Mouse (Mus musculus): ENCODE measurements around the gene Rbfox3. TPM values are rescaled to one million over a fixed set of nuclear protein-coding genes. Genes with fewer than 3 reads are reported as not detected.
A peak's percentile ranks its signal among the peaks of the same experiment; 100 is the strongest.

Gene Rbfox3
- polyA plus RNA-seq, 1 experiment = 163 TPM

DNA sequence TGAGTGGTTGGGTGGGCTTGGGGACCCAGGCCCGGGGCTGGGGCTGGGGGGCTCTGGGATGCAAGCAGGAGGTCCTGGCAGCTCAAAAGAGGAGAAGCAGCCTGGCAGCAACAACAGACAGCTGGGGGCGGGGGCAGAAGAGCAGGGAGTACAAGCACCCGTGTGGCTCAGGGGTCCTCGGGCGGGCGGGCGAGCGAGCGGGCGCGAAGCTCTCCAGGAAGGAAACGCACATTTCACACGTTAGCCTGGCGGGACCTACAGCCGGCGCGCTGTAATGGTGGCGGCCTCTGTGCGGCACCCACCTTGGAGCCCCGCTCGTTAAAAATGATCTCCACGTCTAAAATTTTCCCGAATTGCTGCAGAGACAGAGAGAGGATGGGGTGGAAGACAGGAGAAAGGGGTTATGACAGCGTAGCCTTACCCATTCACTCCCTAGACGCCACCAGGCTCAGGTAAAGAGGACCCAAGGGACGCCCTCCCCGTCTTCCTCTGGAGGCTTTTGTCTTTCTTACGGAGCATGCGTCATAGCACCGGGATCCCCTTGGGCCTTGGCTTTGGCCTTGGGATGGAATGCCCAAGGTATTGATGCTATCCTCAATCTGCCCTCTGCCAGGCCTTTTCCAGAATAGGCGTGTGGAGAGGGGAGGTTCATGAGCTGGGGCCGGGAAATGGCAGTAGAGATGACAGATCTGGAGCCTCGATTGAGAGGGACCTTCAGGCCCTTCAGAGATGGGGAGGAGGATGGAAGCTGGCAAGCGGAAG, 407.8 kb downstream of the Rbfox3 start:
- H3K27ac ChIP-seq (ENCODE audit: insufficient read depth, low read length) = no peak overlapping the region
- peaks cover 46% of the 10 kb centered on the region for H3K4me1 ChIP-seq (ENCODE audit: control insufficient read depth, insufficient read depth, low read length)
- no peak overlapping the region for H3K4me3 ChIP-seq (replicated peaks; ENCODE audit: insufficient read depth, low read depth, low read length)
- DNase-seq = no peak
- WGBS = 42% methylated on average over 34 of the region's 34 CpGs
- H3K27me3 ChIP-seq (ENCODE audit: control insufficient read depth, insufficient read depth, low read length) = no peaks in the 10 kb centered on the region
- TF ChIP-seq POLR2A (IDR thresholded peaks at IDR 0.05; ENCODE audit: borderline replicate concordance, insufficient read depth, low read length) (no peak), CTCF (IDR thresholded peaks at IDR 0.05; ENCODE audit: borderline replicate concordance, insufficient read depth, low read depth, low read length) (no peak)

DNA sequence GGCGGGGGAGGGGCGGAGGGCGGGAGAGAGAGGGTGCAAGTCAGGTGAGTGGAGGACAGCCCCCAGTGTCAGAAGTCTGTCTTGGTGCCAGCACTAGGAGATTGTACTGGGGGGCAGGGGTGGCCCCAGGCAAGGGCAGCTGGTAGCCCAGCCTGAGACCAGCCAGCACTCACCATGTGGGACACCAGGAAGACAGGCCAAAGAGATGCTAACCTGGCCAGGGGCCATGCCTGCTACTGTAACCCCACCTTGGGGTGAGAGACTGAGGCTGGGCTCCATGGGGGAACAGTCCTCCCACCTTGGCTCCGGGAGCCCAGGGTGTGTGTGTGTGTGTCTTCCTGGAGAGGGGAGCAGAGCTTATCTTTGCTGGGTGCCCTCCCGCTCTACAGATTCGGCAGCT, 408.4 kb downstream of the Rbfox3 start:
- TF ChIP-seq CTCF (IDR thresholded peaks at IDR 0.05; ENCODE audit: borderline replicate concordance, insufficient read depth, low read depth, low read length) = no peak
- TF ChIP-seq POLR2A (IDR thresholded peaks at IDR 0.05; ENCODE audit: borderline replicate concordance, insufficient read depth, low read length) = no peak
- Histone ChIP-seq H3K27me3 (ENCODE audit: control insufficient read depth, insufficient read depth, low read length) (no peaks in the 10 kb centered on the region), H3K27ac (ENCODE audit: insufficient read depth, low read length) (no peak overlapping the region), H3K4me3 (replicated peaks; ENCODE audit: insufficient read depth, low read depth, low read length) (no peak overlapping the region), H3K4me1 (ENCODE audit: control insufficient read depth, insufficient read depth, low read length) (peaks cover 47% of the 10 kb centered on the region)
- DNase-seq = no peak
- WGBS = 37% methylated on average over 6 of the region's 6 CpGs

DNA sequence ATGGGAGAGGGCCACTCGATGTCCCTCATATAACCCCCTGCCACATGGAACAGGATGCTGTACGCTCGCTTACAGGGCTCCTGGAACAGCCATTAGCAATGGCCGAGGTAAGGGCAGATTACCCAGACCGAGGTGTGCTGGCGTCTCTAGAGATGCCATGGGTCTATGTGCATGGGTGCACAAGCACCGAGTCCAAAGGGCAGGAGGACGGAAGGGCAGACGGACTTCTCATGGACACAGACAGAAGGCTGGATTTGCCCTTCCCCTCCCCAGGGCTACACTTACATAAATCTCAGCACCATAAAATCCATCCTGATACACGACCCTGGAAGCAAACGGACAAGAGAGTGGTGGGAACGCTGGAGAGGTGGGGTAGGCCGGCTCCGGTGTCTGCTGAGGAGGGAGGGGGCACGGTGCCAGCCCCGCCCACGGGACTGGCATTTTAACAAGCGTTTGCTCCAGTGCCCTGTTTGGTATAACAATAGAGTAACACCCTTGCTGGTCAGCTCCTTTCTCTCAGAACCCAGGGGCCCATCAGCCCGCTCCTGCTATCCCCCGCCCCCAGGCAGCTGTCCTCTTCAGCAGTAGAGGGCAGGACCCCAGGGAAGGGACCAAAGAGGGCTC, 415.2 kb downstream of the Rbfox3 start:
- WGBS = 38% methylated on average over 20 of the region's 20 CpGs
- TF ChIP-seq POLR2A (IDR thresholded peaks at IDR 0.05; ENCODE audit: borderline replicate concordance, insufficient read depth, low read length) (no peak), CTCF (IDR thresholded peaks at IDR 0.05; ENCODE audit: borderline replicate concordance, insufficient read depth, low read depth, low read length) (no peak)
- Histone ChIP-seq H3K27me3 (ENCODE audit: control insufficient read depth, insufficient read depth, low read length) (no peaks in the 10 kb centered on the region), H3K27ac (ENCODE audit: insufficient read depth, low read length) (no peak overlapping the region), H3K4me3 (replicated peaks; ENCODE audit: insufficient read depth, low read depth, low read length) (no peak overlapping the region), H3K4me1 (ENCODE audit: control insufficient read depth, insufficient read depth, low read length) (peaks cover 18% of the 10 kb centered on the region; the same call in 1 of the 2 replicates)
- peak in 1 of 2 experiments; percentile 50 for DNase-seq

DNA sequence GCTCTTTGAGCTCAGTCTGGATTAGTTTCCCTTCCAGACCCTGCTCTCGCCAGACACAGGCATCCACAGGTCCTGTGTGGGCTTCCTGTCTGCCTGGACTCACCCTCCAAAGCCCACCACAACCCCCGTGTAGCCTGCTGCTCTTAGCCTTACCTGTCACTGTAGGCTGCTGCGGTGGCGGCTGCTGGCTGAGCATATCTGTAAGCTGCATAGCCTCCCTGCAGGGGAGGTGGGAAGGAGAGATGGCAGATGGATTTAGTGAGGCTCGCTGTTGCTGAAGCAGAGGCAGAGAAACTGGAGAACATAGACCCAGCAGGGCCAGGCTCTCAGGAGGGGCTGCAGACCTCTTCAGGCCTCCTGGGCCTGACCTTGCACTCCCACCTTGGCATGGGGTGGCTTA, 416.3 kb downstream of the Rbfox3 start:
- H3K27ac ChIP-seq (ENCODE audit: insufficient read depth, low read length) = no peak overlapping the region
- peaks cover 18% of the 10 kb centered on the region; the same call in 1 of the 2 replicates for H3K4me1 ChIP-seq (ENCODE audit: control insufficient read depth, insufficient read depth, low read length)
- H3K4me3 ChIP-seq (replicated peaks; ENCODE audit: insufficient read depth, low read depth, low read length) = no peak overlapping the region
- TF ChIP-seq CTCF (IDR thresholded peaks at IDR 0.05; ENCODE audit: borderline replicate concordance, insufficient read depth, low read depth, low read length) (no peak), POLR2A (IDR thresholded peaks at IDR 0.05; ENCODE audit: borderline replicate concordance, insufficient read depth, low read length) (no peak)
- DNase-seq = no peak
- H3K27me3 ChIP-seq (ENCODE audit: control insufficient read depth, insufficient read depth, low read length) = no peaks in the 10 kb centered on the region
- 51% methylated on average over 5 of the region's 5 CpGs for WGBS

DNA sequence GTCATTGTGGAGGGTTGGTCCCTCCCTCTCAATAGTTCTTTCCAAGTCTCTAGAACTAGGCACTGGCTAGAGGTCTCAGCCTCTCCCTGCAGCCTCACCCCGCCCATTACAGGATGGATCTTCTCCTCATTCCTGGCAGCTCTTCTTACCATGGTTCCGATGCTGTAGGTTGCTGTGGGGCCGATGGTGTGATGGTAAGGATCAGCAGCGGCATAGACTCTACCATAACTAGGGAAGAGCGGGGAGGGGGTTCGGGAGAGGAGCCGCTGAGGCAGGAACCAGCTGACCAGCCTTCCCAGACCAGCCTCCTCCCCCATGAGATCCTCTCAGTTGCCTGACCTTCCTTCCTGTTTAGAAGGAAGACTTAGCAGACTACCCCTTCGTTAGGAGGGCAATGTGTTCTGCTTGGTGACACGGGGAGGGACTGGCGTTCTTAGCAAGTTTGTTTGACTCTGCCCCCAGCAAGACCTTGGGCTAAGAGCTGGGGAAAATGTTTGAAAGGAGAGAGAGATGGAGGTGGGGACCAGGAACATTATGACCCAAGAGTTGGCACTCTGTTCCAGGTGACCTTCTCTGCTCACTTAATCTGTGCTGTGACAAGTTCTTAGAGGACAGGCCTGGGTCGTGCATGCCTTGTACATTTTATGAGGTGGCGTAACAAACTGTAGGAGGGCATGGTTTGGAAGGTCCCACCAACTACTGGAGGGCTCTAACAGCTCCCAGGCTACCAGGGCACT, 417.2 kb downstream of the Rbfox3 start:
- TF ChIP-seq CTCF (IDR thresholded peaks at IDR 0.05; ENCODE audit: borderline replicate concordance, insufficient read depth, low read depth, low read length) (no peak), POLR2A (IDR thresholded peaks at IDR 0.05; ENCODE audit: borderline replicate concordance, insufficient read depth, low read length) (no peak)
- no peak overlapping the region for H3K27ac ChIP-seq (ENCODE audit: insufficient read depth, low read length)
- no peaks in the 10 kb centered on the region for H3K27me3 ChIP-seq (ENCODE audit: control insufficient read depth, insufficient read depth, low read length)
- no peak for DNase-seq
- H3K4me3 ChIP-seq (replicated peaks; ENCODE audit: insufficient read depth, low read depth, low read length) = no peak overlapping the region
- peaks cover 18% of the 10 kb centered on the region; the same call in 1 of the 2 replicates for H3K4me1 ChIP-seq (ENCODE audit: control insufficient read depth, insufficient read depth, low read length)
- WGBS = 81% methylated on average over 12 of the region's 12 CpGs

DNA sequence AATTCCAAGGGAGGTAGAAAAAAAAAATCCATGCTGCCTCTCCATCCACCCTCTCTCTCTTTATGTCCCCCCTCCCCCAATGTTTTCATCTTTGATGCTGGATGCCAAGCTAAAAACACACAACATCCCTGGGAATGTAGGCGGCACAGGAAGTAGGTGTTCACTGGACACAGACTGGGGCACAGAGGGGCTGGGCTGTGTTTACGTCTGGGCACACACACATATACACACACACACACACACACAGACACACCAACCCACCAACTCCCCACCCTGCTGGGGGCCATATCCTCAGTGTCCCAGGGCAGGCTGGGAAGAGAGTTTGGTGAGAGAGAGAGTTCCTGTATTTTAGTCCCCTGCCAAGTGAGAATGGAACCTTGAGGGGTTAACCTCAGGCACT, 417.9 kb downstream of the Rbfox3 start:
- 60% methylated on average over 2 of the region's 2 CpGs for WGBS
- no peak for DNase-seq
- H3K27me3 ChIP-seq (ENCODE audit: control insufficient read depth, insufficient read depth, low read length) = no peaks in the 10 kb centered on the region
- H3K4me3 ChIP-seq (replicated peaks; ENCODE audit: insufficient read depth, low read depth, low read length) = no peak overlapping the region
- H3K27ac ChIP-seq (ENCODE audit: insufficient read depth, low read length) = no peak overlapping the region
- TF ChIP-seq POLR2A (IDR thresholded peaks at IDR 0.05; ENCODE audit: borderline replicate concordance, insufficient read depth, low read length) (no peak), CTCF (IDR thresholded peaks at IDR 0.05; ENCODE audit: borderline replicate concordance, insufficient read depth, low read depth, low read length) (no peak)
- H3K4me1 ChIP-seq (ENCODE audit: control insufficient read depth, insufficient read depth, low read length) = peaks cover 17% of the 10 kb centered on the region; the same call in 1 of the 2 replicates

DNA sequence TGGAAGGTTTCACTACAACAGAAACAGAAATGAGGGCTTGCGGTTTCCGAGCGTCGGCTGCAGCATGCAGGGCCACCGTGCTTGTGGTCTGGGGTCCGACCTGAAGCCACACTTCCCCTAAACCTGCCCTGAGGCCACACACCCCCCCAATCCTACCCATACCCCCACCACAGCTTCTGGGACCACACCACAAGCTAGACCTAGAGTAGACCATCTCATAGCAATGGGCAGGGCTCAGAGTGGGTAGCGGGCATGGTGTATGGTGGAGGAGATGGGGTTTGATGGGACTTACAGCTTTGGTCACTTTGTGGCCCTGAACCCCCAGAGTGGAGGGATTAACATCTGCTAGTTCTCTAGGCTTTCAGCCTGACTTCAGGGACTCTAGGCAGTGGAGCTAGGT, 420.2 kb downstream of the Rbfox3 start:
- Histone ChIP-seq H3K27ac (ENCODE audit: insufficient read depth, low read length) (no peak overlapping the region), H3K4me3 (replicated peaks; ENCODE audit: insufficient read depth, low read depth, low read length) (no peak overlapping the region), H3K27me3 (ENCODE audit: control insufficient read depth, insufficient read depth, low read length) (no peaks in the 10 kb centered on the region), H3K4me1 (ENCODE audit: control insufficient read depth, insufficient read depth, low read length) (peaks cover 22% of the 10 kb centered on the region)
- TF ChIP-seq POLR2A (IDR thresholded peaks at IDR 0.05; ENCODE audit: borderline replicate concordance, insufficient read depth, low read length) (no peak), CTCF (IDR thresholded peaks at IDR 0.05; ENCODE audit: borderline replicate concordance, insufficient read depth, low read depth, low read length) (no peak)
- 87% methylated on average over 7 of the region's 7 CpGs for WGBS
- no peak for DNase-seq
